Comparison of ENCODE assay signal across 25 mouse cellular contexts in genomic region chr14:34570903-34571302, GRCm38 (mm10). TPM values are rescaled to one million over a fixed set of nuclear protein-coding genes. Genes with fewer than 3 reads are reported as not detected.
"Had no signal": no experiment of that assay in that cellular context is flagged by ENCODE, and none has a peak within 500 bp of the region (broad histone marks: within the 10 kb centered on the region; RNA-seq: fewer than 3 reads in every experiment).

No protein-coding gene starts in this region.

- H3K36me3 ChIP-seq: liver, embryonic 13.5 days had no signal

- H3K27ac ChIP-seq: left cerebral cortex, adult 2 months; liver, embryonic 13.5 days had no signal

- H3K4me1 ChIP-seq: liver, embryonic 13.5 days had no signal

- H3K9me3 ChIP-seq: liver, embryonic 13.5 days had no signal

- H3K9ac ChIP-seq: liver, embryonic 13.5 days had no signal

- H3K4me3 ChIP-seq: liver, embryonic 13.5 days had no signal

- H3K4me2 ChIP-seq: liver, embryonic 13.5 days; midbrain, embryonic 11.5 days had no signal

RNA-seq across cellular contexts. Expression of gene Ldb3, which starts 17.6 kb away (rescaled TPM):
- total RNA-seq: megakaryocyte progenitor cell, adult 5-6 weeks; megakaryocyte-erythroid progenitor cell, adult 5-6 weeks had no signal

RNA-seq across cellular contexts. Expression of gene Opn4, which starts 29.0 kb away (rescaled TPM):
- total RNA-seq: layer of hippocampus, adult 8-10 months; layer of hippocampus, postnatal 10 days; layer of hippocampus, postnatal 36 days; left cerebral cortex, adult 2 months; left cerebral cortex, postnatal 10 days; left cerebral cortex, postnatal 36 days; liver, adult 2 months; megakaryocyte progenitor cell, adult 5-6 weeks; megakaryocyte-erythroid progenitor cell, adult 5-6 weeks; midbrain, postnatal 0 days had no signal
- polyA plus RNA-seq: limb, embryonic 11.5 days; liver, adult 2 months; liver, embryonic 13.5 days; lung, adult 2 months; midbrain, embryonic 11.5 days; midbrain, embryonic 14.5 days; neural tube, embryonic 11.5 days; neural tube, embryonic 14.5 days; small intestine, adult 2 months; spleen, adult 2 months; urinary bladder, adult 2 months had no signal

RNA-seq across cellular contexts. Expression of gene 9230112D13Rik, which starts 48.3 kb away (rescaled TPM):
- total RNA-seq: layer of hippocampus, adult 8-10 months; layer of hippocampus, postnatal 10 days; layer of hippocampus, postnatal 36 days; left cerebral cortex, adult 2 months; left cerebral cortex, postnatal 10 days; left cerebral cortex, postnatal 36 days; liver, adult 2 months; megakaryocyte progenitor cell, adult 5-6 weeks; megakaryocyte-erythroid progenitor cell, adult 5-6 weeks; midbrain, postnatal 0 days had no signal
- polyA plus RNA-seq: limb, embryonic 11.5 days; limb, embryonic 14.5 days; liver, adult 2 months; liver, embryonic 13.5 days; liver, embryonic 16.5 days; lung, adult 2 months; lung, embryonic 16.5 days; midbrain, embryonic 11.5 days; midbrain, embryonic 14.5 days; midbrain, postnatal 0 days; neural tube, embryonic 11.5 days; neural tube, embryonic 14.5 days; small intestine, adult 2 months; spleen, adult 2 months; stomach, embryonic 16.5 days; testis, adult 2 months had no signal
